Comparison of ENCODE assay signal across 10 mouse cellular contexts in the genomic region with DNA sequence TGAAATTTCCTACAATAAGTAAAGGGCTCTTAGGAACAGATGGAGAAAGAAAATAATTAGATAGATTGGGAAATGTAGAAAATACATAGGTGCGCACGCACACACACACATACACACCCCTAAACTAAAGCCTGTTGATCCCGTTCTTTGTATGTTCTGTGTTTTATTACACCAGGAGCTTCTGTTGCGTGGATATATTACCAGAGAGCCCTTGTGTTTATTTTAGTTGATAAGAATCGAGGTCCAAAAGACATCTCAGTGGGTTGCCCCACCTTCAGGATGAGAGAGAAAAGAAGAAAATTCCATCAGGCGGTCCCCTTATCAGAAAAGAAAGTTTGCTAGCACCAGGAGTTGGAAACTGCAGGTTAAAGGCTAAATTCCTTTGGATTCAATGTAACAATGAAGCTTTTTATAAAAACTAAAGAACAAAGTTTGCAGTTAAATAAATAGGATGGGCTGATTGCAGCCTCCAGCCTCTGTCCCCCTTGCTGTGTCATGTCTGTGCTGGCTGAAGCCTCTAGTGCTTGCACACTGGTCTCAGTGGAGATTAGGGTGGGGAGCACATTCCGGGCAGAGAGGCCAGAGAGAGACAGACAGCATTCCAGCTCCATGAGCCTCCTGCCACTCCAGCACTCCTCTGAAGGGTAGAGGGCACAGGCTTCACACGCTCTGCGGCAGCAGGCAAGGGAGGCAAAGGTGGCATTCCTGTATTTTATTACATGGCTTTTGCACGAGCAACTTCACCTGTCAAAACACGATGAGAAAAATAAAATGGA. TPM values are rescaled to one million over a fixed set of nuclear protein-coding genes. Genes with fewer than 3 reads are reported as not detected.
DNase-seq lines count a peak whose midpoint lies in the region; ATAC-seq lines count a peak whose summit lies in the region.
"Had no signal": no experiment of that assay in that cellular context is flagged by ENCODE, and none has a peak within 500 bp of the region (broad histone marks: within the 10 kb centered on the region; RNA-seq: fewer than 3 reads in every experiment).

No protein-coding gene starts in this region.

- WGBS in embryonic facial prominence, embryonic 11.5 days: 42% methylated on average over 11 of the region's 11 CpGs
- WGBS in intestine, embryonic 14.5 days: 30% methylated on average over 11 of the region's 11 CpGs
- 36% methylated on average over 11 of the region's 11 CpGs for WGBS in stomach, embryonic 16.5 days

- no peak for ATAC-seq in embryonic facial prominence, embryonic 11.5 days (replicated peaks; ENCODE audit: insufficient number of reproducible peaks, low FRiP score, low TSS enrichment, low read depth)
- ATAC-seq in intestine, embryonic 14.5 days (replicated peaks; ENCODE audit: low FRiP score, low TSS enrichment, low read depth): peak; percentile 82
- peak; percentile 57; the same call in 1 of the 2 replicates for ATAC-seq in stomach, embryonic 16.5 days (ENCODE audit: insufficient read depth, low FRiP score)

- H3K27me3 ChIP-seq in embryonic facial prominence, embryonic 11.5 days (ENCODE audit: control insufficient read depth, insufficient read depth, low read length): no peaks in the 10 kb centered on the region
- H3K27me3 ChIP-seq in intestine, embryonic 14.5 days (replicated peaks; ENCODE audit: control insufficient read depth, insufficient read depth, low read length): no peaks in the 10 kb centered on the region
- no peaks in the 10 kb centered on the region for H3K27me3 ChIP-seq in stomach, embryonic 16.5 days (ENCODE audit: control insufficient read depth, insufficient read depth, low read length)
- H3K27me3 ChIP-seq: CH12.LX had no signal

- H3K4me2 ChIP-seq in embryonic facial prominence, embryonic 11.5 days (ENCODE audit: low read depth, low read length): no peak overlapping the region
- no peak overlapping the region for H3K4me2 ChIP-seq in intestine, embryonic 14.5 days (ENCODE audit: low read length)
- H3K4me2 ChIP-seq in stomach, embryonic 16.5 days (ENCODE audit: low read depth, low read length): no peak overlapping the region

- H3K4me3 ChIP-seq in embryonic facial prominence, embryonic 11.5 days (ENCODE audit: low read depth, low read length): no peak overlapping the region
- H3K4me3 ChIP-seq in intestine, embryonic 14.5 days (ENCODE audit: low read depth, low read length): no peak overlapping the region
- H3K4me3 ChIP-seq in stomach, embryonic 16.5 days (replicated peaks; ENCODE audit: low read length): no peak overlapping the region

- H3K27ac ChIP-seq in embryonic facial prominence, embryonic 11.5 days (replicated peaks; ENCODE audit: low read depth, low read length): no peak overlapping the region
- peak overlapping the region; percentile 16; the same call in 1 of the 2 replicates for H3K27ac ChIP-seq in intestine, embryonic 14.5 days (ENCODE audit: low read depth)
- H3K27ac ChIP-seq in stomach, embryonic 16.5 days (ENCODE audit: low read length): peak overlapping the region; percentile 16; the same call in 1 of the 2 replicates

- no peaks in the 10 kb centered on the region for H3K4me1 ChIP-seq in embryonic facial prominence, embryonic 11.5 days (ENCODE audit: control insufficient read depth, insufficient read depth, low read length)
- H3K4me1 ChIP-seq in intestine, embryonic 14.5 days (replicated peaks; ENCODE audit: control insufficient read depth, insufficient read depth, low read length): 0 out of 2 replicates have a peak, but pooled peaks cover 4% of the 10 kb centered on the region
- peaks cover 5% of the 10 kb centered on the region; the same call in 1 of the 2 replicates for H3K4me1 ChIP-seq in stomach, embryonic 16.5 days (ENCODE audit: control insufficient read depth, insufficient read depth, low read length)

- H3K9ac ChIP-seq in embryonic facial prominence, embryonic 11.5 days (replicated peaks; ENCODE audit: low read length): no peak overlapping the region
- H3K9ac ChIP-seq in intestine, embryonic 14.5 days (ENCODE audit: low read length): no peak overlapping the region
- H3K9ac ChIP-seq in stomach, embryonic 16.5 days (ENCODE audit: low read length): no peak overlapping the region

- no peaks in the 10 kb centered on the region for H3K9me3 ChIP-seq in embryonic facial prominence, embryonic 11.5 days (replicated peaks; ENCODE audit: control insufficient read depth, low read length)
- H3K9me3 ChIP-seq in intestine, embryonic 14.5 days (ENCODE audit: control insufficient read depth, low read length): no peaks in the 10 kb centered on the region
- H3K9me3 ChIP-seq in stomach, embryonic 16.5 days (replicated peaks; ENCODE audit: control insufficient read depth, low read length): no peaks in the 10 kb centered on the region

- no peaks in the 10 kb centered on the region for H3K36me3 ChIP-seq in embryonic facial prominence, embryonic 11.5 days (replicated peaks; ENCODE audit: control insufficient read depth, insufficient read depth, low read depth, low read length)
- H3K36me3 ChIP-seq in intestine, embryonic 14.5 days (ENCODE audit: control insufficient read depth, insufficient read depth, low read length): no peaks in the 10 kb centered on the region
- no peaks in the 10 kb centered on the region for H3K36me3 ChIP-seq in stomach, embryonic 16.5 days (ENCODE audit: control insufficient read depth, insufficient read depth, low read length)

- peak; percentile 50 for DNase-seq in kidney, postnatal 10 days
- DNase-seq in kidney, adult 18-20 months: no peak
- peak; percentile 44 for DNase-seq in embryonic facial prominence, embryonic 11.5 days (ENCODE audit: low spot score)
- peak; percentile 64 for DNase-seq in intestine, embryonic 14.5 days (ENCODE audit: low spot score)
- no peak for DNase-seq in spleen, postnatal 14 days (ENCODE audit: low spot score in 2 of 2)
- DNase-seq in spleen, postnatal 10 days (ENCODE audit: low spot score in 2 of 2): no peak
- no peak for DNase-seq in spleen, adult 18-20 months

RNA-seq across cellular contexts. Expression of gene Gm33543, which starts 21.8 kb away (rescaled TPM):
- not detected in 2 replicates for polyA plus RNA-seq in embryonic facial prominence, embryonic 11.5 days (2014; fragmentation: Nextera tagmentation; extraction: Ambion mirVana)
- not detected in 2 replicates for polyA plus RNA-seq in intestine, embryonic 14.5 days (2014; fragmentation: Nextera tagmentation; extraction: Ambion mirVana)
- not detected in 2 replicates for polyA plus RNA-seq in stomach, embryonic 16.5 days (2015; fragmentation: Nextera tagmentation; extraction: Ambion mirVana)
- polyA plus RNA-seq: large intestine, adult 2 months had no signal

Comparison
In these comparisons a context has a peak if more than half of its experiments do, and no peak if none do; other contexts are left out.
1. DNase-seq: peak in kidney, postnatal 10 days (single experiment), embryonic facial prominence, embryonic 11.5 days (single experiment) and intestine, embryonic 14.5 days (single experiment); none in kidney, adult 18-20 months (single experiment), spleen, postnatal 14 days (0 of 2), spleen, postnatal 10 days (0 of 2) and spleen, adult 18-20 months (0 of 2).